Mouse (Mus musculus) CH12.LX (cell line): ENCODE data around the gene Gm37240. TPM values are rescaled to one million over a fixed set of nuclear protein-coding genes. Genes with fewer than 3 reads are reported as not detected.

Experiments used
- DNase-seq: peaks from one replicate; pipeline ENCODE4 v3.0.0-alpha.2; 2013; ENCODE audit errors: extremely low read depth
- H3K27ac ChIP-seq: 2 replicates; pipeline ENCODE4 v1.5.1; 2012; ENCODE audit warnings: low read depth, mild to moderate bottlenecking, control low read depth, moderate library complexity; ENCODE audit not compliant: insufficient read depth
- H3K27me3 ChIP-seq: replicated peaks from 2 replicates; pipeline ENCODE3; 2012; ENCODE audit warnings: inconsistent platforms
- H3K36me3 ChIP-seq, 2 experiments: replicated peaks in 1 of 2; 2 replicates each; pipeline versions ENCODE3 to v1.6.1; 2012; ENCODE audit warnings: inconsistent platforms in 1 of 2, low read length in 1 of 2, mild to moderate bottlenecking in 1 of 2, mixed read lengths in 1 of 2, moderate library complexity in 1 of 2; ENCODE audit not compliant: control insufficient read depth in 1 of 2, insufficient read depth in 1 of 2
- H3K4me1 ChIP-seq, 2 experiments: 2 replicates each; pipeline ENCODE4 v1.6.1; 2012; ENCODE audit warnings: inconsistent platforms in 1 of 2, moderate library complexity in 1 of 2; ENCODE audit not compliant: insufficient read depth in 2 of 2, control insufficient read depth in 1 of 2
- H3K4me2 ChIP-seq: 2 replicates; pipeline ENCODE4 v1.6.1; 2012; ENCODE audit warnings: low read depth, mild to moderate bottlenecking, control low read depth; ENCODE audit not compliant: poor library complexity, insufficient read depth, severe bottlenecking
- H3K4me3 ChIP-seq, 3 experiments: fragments of 150-350 bp in 1 of 3; sonication (generic) in 1 of 3; replicated peaks in 1 of 3; 2 replicates each; pipeline versions ENCODE3 to v1.5.1; 2011 to 2012; ENCODE audit warnings: low read depth in 2 of 3, low read length in 2 of 3, mild to moderate bottlenecking in 2 of 3, moderate library complexity in 2 of 3, control low read depth in 1 of 3, improper control_type of control experiment in 1 of 3, inconsistent platforms in 1 of 3, mixed read lengths in 1 of 3; ENCODE audit not compliant: poor library complexity in 1 of 3
- H3K79me2 ChIP-seq: replicated peaks from 2 replicates; pipeline ENCODE4 v1.6.1; 2012; ENCODE audit warnings: mild to moderate bottlenecking, moderate library complexity; ENCODE audit not compliant: control insufficient read depth, poor library complexity, insufficient read depth, severe bottlenecking; ENCODE audit errors: extremely low read depth
- H3K9ac ChIP-seq: 2 replicates; pipeline ENCODE4 v1.6.1; 2012; ENCODE audit warnings: low read depth, mild to moderate bottlenecking, control low read depth, moderate library complexity; ENCODE audit not compliant: insufficient read depth
- H3K9me3 ChIP-seq: replicated peaks from 2 replicates; pipeline ENCODE3; 2012; ENCODE audit warnings: low read length, inconsistent platforms, mixed read lengths
- BHLHE40 ChIP-seq: IDR thresholded peaks from 2 replicates; pipeline ENCODE4 v1.6.1; 2011; ENCODE audit warnings: mild to moderate bottlenecking, low read depth, low read length, improper control_type of control experiment
- CHD1 ChIP-seq: IDR thresholded peaks from 2 replicates; pipeline ENCODE4 v1.6.1; 2012; ENCODE audit warnings: low read depth, low read length, improper control_type of control experiment, inconsistent platforms
- ELF1 ChIP-seq: IDR thresholded peaks from 2 replicates; pipeline ENCODE4 v1.6.1; 2014; ENCODE audit warnings: low read depth, mild to moderate bottlenecking, inconsistent platforms, low read length, improper control_type of control experiment
- GABPA ChIP-seq: IDR thresholded peaks from 2 replicates; pipeline ENCODE4 v1.6.1; 2012; ENCODE audit warnings: low read depth, low read length, improper control_type of control experiment, inconsistent platforms; ENCODE audit not compliant: insufficient replicate concordance
- IRF4 ChIP-seq: IDR thresholded peaks from 2 replicates; pipeline ENCODE4 v1.6.1; 2014; ENCODE audit warnings: low read depth, mild to moderate bottlenecking, inconsistent platforms, low read length, improper control_type of control experiment
- JUND ChIP-seq: conservative IDR thresholded peaks from 2 replicates; pipeline ENCODE4 v1.6.1; 2011; ENCODE audit warnings: low read depth, low read length, improper control_type of control experiment
- MAFK ChIP-seq: IDR thresholded peaks from 2 replicates; pipeline ENCODE4 v1.6.1; 2011; ENCODE audit warnings: low read length, improper control_type of control experiment; ENCODE audit not compliant: insufficient replicate concordance
- MAX ChIP-seq: IDR thresholded peaks from 2 replicates; pipeline ENCODE4 v1.6.1; 2011; ENCODE audit warnings: low read length, improper control_type of control experiment
- MAZ ChIP-seq: IDR thresholded peaks from 2 replicates; pipeline ENCODE4 v1.6.1; 2012; ENCODE audit warnings: low read depth, mild to moderate bottlenecking, inconsistent platforms, low read length, improper control_type of control experiment, moderate library complexity
- MEF2A ChIP-seq: IDR thresholded peaks from 2 replicates; pipeline ENCODE4 v1.6.1; 2014; ENCODE audit warnings: low read depth, mild to moderate bottlenecking, inconsistent platforms, low read length, improper control_type of control experiment, borderline replicate concordance
- MXI1 ChIP-seq: IDR thresholded peaks from 2 replicates; pipeline ENCODE4 v1.6.1; 2011; ENCODE audit warnings: mild to moderate bottlenecking, low read depth, low read length, improper control_type of control experiment
- PAX5 ChIP-seq: IDR thresholded peaks from 2 replicates; pipeline ENCODE4 v1.6.1; 2012; ENCODE audit warnings: low read length, inconsistent platforms, mixed read lengths
- POLR2AphosphoS2 ChIP-seq: IDR thresholded peaks from 2 replicates; pipeline ENCODE4 v1.6.1; 2011; ENCODE audit warnings: low read depth, low read length, improper control_type of control experiment
- RAD21 ChIP-seq: IDR thresholded peaks from 2 replicates; pipeline ENCODE4 v1.6.1; 2011; ENCODE audit warnings: low read depth, mild to moderate bottlenecking, low read length, improper control_type of control experiment, moderate library complexity
- RCOR1 ChIP-seq: conservative IDR thresholded peaks from 2 replicates; pipeline ENCODE4 v1.6.1; 2012; ENCODE audit warnings: low read depth, mild to moderate bottlenecking, inconsistent platforms, low read length, improper control_type of control experiment
- SIN3A ChIP-seq: IDR thresholded peaks from 2 replicates; pipeline ENCODE4 v1.6.1; 2012; ENCODE audit warnings: low read length, improper control_type of control experiment, inconsistent platforms
- TBP ChIP-seq: conservative IDR thresholded peaks from 2 replicates; pipeline ENCODE4 v1.6.1; 2011; ENCODE audit warnings: low read depth, low read length, improper control_type of control experiment
- ZC3H11A ChIP-seq: IDR thresholded peaks from 2 replicates; pipeline ENCODE4 v1.6.1; 2012; ENCODE audit warnings: low read depth, mild to moderate bottlenecking, inconsistent platforms, low read length, improper control_type of control experiment
- dilution Hi-C: fragments of 300-500 bp; cut with MboI; formaldehyde crosslinking; loops from 2 replicates; pipeline ENCODE4 v1.14.3; 2020; ENCODE audit warnings: low sequenced_read_pairs; ENCODE audit not compliant: extremely low pct_unique_long_range_greater_than_20kb, extremely low pct_ligation_motif_present
- in situ Hi-C: fragments of 300-500 bp; cut with MboI; formaldehyde crosslinking; loops from 3 replicates; pipeline ENCODE4 v1.14.3; 2019; ENCODE audit warnings: low sequenced_read_pairs, low pct_ligation_motif_present, low pct_unique_long_range_greater_than_20kb, mixed read lengths
- polyA plus RNA-seq: library from polyadenylated mRNA; unstranded; fragments of >175 nt; gene quantifications from 2 replicates; pipeline ENCODE4 v1.2.1, GENCODE M21; 2012; ENCODE audit warnings: low read depth; ENCODE audit not compliant: insufficient read length
- total RNA-seq, 2 experiments: library from RNA; depleted of rRNA; stranded (reverse); fragments of 300-350 nt in 1 of 2; fragments of >200 nt in 1 of 2; gene quantifications; 2 replicates each; pipeline ENCODE4 v1.2.3; 2012 to 2014

Gene Gm37240
- total and polyA plus RNA-seq, 3 experiments: 0.08 to 0.19 (median 0.14) TPM

DNA sequence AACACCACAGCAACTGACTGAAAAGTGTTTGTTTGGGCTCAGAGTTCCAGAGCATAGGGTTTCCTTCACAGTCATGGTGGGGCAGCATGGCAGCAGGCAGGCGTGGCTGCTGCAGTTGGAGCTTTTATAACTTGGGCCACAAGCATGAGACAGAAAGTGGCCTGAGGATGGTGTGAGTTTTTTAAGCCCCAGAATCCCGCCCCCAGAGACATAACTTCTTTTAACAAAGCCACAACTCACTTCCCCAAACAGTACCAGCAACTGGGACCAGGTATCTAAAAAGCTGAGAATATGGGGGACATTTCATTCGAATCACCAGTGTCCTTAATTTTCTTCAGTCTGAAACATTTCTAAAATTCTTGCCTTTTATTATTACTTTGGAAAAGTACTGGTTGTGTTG lies 1049.3 kb downstream of the Gm37240 start:
- H3K4me3 ChIP-seq: no peak overlapping the region
- no peak for TF ChIP-seq MAZ
- TF ChIP-seq POLR2AphosphoS2: no peak
- no peak for TF ChIP-seq IRF4
- H3K27ac ChIP-seq: peak overlapping the region; percentile 4; the same call in 1 of the 2 replicates
- H3K36me3 ChIP-seq: peaks cover 6 to 38% of the 10 kb centered on the region in 2 experiments
- no peaks in the 10 kb centered on the region for H3K9me3 ChIP-seq
- H3K4me1 ChIP-seq: peaks cover 10 to 81% of the 10 kb centered on the region in 2 experiments; a peak in 3 of 4 replicates
- dilution Hi-C loops (no loop called here), in situ Hi-C loops (no loop called here)
- H3K9ac ChIP-seq: no peak overlapping the region
- peak; percentile 55 for DNase-seq
- peaks cover 34% of the 10 kb centered on the region for H3K79me2 ChIP-seq
- no peak overlapping the region for H3K4me2 ChIP-seq
- H3K27me3 ChIP-seq: no peaks in the 10 kb centered on the region

DNA sequence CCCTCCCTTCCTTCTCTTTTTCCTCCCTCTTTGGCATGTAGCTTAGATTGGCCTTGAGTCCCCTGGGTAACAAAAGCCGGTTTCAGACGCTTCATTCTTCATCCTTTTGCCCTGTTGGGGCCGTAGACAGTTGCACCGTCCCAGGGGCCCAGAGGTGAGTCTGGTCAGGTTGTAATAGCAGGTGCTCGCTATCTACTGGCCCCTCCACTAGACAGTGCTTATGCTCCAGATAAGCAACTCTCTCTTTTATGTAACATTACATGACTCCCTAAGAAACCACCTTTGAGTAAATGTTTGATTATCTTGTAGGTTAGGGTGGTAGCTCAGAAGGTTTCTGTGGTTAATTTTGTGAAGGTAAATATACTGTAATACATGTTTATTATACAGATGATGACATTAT lies 1051.3 kb downstream of the Gm37240 start:
- Histone ChIP-seq H3K4me2 (no peak overlapping the region), H3K9me3 (no peaks in the 10 kb centered on the region), H3K36me3 (peaks cover 6 to 43% of the 10 kb centered on the region in 2 experiments), H3K27me3 (no peaks in the 10 kb centered on the region), H3K4me3 (no peak overlapping the region), H3K4me1 (peaks cover 8 to 83% of the 10 kb centered on the region in 2 experiments; a peak in 3 of 4 replicates), H3K27ac (no peak overlapping the region), H3K79me2 (peaks cover 42% of the 10 kb centered on the region), H3K9ac (no peak overlapping the region)
- TF ChIP-seq CHD1 (no peak), ZC3H11A (no peak), MXI1 (no peak), MAX (no peak), RCOR1 (no peak), MEF2A (no peak), SIN3A (no peak), ELF1 (no peak), BHLHE40 (no peak), POLR2AphosphoS2 (no peak), PAX5 (no peak), GABPA (no peak), TBP (no peak), MAFK (no peak), JUND (no peak), MAZ (no peak), RAD21 (no peak)
- dilution Hi-C loops: no loop called here
- in situ Hi-C loops: no loop called here
- no peak for DNase-seq
